Mouse (Mus musculus): Measurements from ENCODE around the gene Map10.

Gene Map10

GRCm38 (mm10) chr8:125669700-125670195, at the start of gene Map10:
Map10 (plus strand) TSS chr8:125669818.
- DNase-seq (ENCODE audit: low spot score), result no peak

- peak; percentile 88 for DNase-seq (ENCODE audit: low spot score)
These were observed 49.3 kb upstream of the Map10 start for GRCm38 (mm10) chr8:125620301-125620700.

- DNase-seq (ENCODE audit: low spot score), result no peak
These were observed 45.3 kb upstream of the Map10 start for GRCm38 (mm10) chr8:125624287-125624686.

GRCm38 (mm10) chr8:125626381-125626780, 43.2 kb upstream of the Map10 start:
- no peak for DNase-seq (ENCODE audit: low spot score)

GRCm38 (mm10) chr8:125628834-125629233, 40.8 kb upstream of the Map10 start:
- no peak for DNase-seq (ENCODE audit: low spot score)

GRCm38 (mm10) chr8:125638411-125639058, 31.1 kb upstream of the Map10 start:
- peak; percentile 81 for DNase-seq (ENCODE audit: low spot score)

- DNase-seq (ENCODE audit: low spot score), result no peak
These were observed 30.0 kb upstream of the Map10 start for GRCm38 (mm10) chr8:125639631-125640030.

GRCm38 (mm10) chr8:125640766-125641165, 28.9 kb upstream of the Map10 start:
- DNase-seq (ENCODE audit: low spot score), result no peak

- peak; percentile 43 for DNase-seq (ENCODE audit: low spot score)
These were observed 27.8 kb upstream of the Map10 start for GRCm38 (mm10) chr8:125641808-125642207.

- DNase-seq (ENCODE audit: low spot score), result peak; percentile 90
These were observed 23.7 kb upstream of the Map10 start for GRCm38 (mm10) chr8:125645757-125646478.

- no peak for DNase-seq (ENCODE audit: low spot score)
These were observed 20.2 kb upstream of the Map10 start for GRCm38 (mm10) chr8:125649447-125649846.

- no peak for DNase-seq (ENCODE audit: low spot score)
These were observed 14.8 kb upstream of the Map10 start for GRCm38 (mm10) chr8:125654821-125655220.

- DNase-seq (ENCODE audit: low spot score), result no peak
These were observed 11.1 kb upstream of the Map10 start for GRCm38 (mm10) chr8:125658508-125658907.

- DNase-seq (ENCODE audit: low spot score), result no peak
These were observed 10.7 kb upstream of the Map10 start for GRCm38 (mm10) chr8:125658926-125659325.

GRCm38 (mm10) chr8:125660397-125660796, 9.2 kb upstream of the Map10 start:
- peak; percentile 34 for DNase-seq (ENCODE audit: low spot score)

- no peak for DNase-seq (ENCODE audit: low spot score)
These were observed 7.5 kb upstream of the Map10 start for GRCm38 (mm10) chr8:125661958-125662668.

- DNase-seq (ENCODE audit: low spot score), result peak; percentile 37
These were observed 7.0 kb upstream of the Map10 start for GRCm38 (mm10) chr8:125662669-125663048.

GRCm38 (mm10) chr8:125665183-125665875, 4.3 kb upstream of the Map10 start:
- no peak for DNase-seq (ENCODE audit: low spot score)

GRCm38 (mm10) chr8:125665876-125666186, 3.8 kb upstream of the Map10 start:
- DNase-seq (ENCODE audit: low spot score), result no peak

GRCm38 (mm10) chr8:125666201-125666600, 3.4 kb upstream of the Map10 start:
- no peak for DNase-seq (ENCODE audit: low spot score)

GRCm38 (mm10) chr8:125667248-125667647, 2.4 kb upstream of the Map10 start:
- no peak for DNase-seq (ENCODE audit: low spot score)

GRCm38 (mm10) chr8:125669159-125669699, 389 bp upstream of the Map10 start:
- no peak for DNase-seq (ENCODE audit: low spot score)
